Mouse (Mus musculus) kidney, embryonic 16.5 days (tissue): ENCODE measurements around the gene Caly. TPM values are rescaled to one million over a fixed set of nuclear protein-coding genes. Genes with fewer than 3 reads are reported as not detected.

ENCODE experiments used
- ATAC-seq: fragments of 200-750 bp; cut with Nextera tagmentation; 2 replicates; pipeline ENCODE4 v1.8.0; 2017; ENCODE audit warnings: moderate TSS enrichment; ENCODE audit not compliant: low FRiP score, low TSS enrichment
- H3K27ac ChIP-seq: fragments of 300-500 bp; sonication (generic); 2 replicates; pipeline ENCODE4 v1.5.1; 2014; ENCODE audit warnings: low read length
- H3K27me3 ChIP-seq: fragments of 300-500 bp; sonication (generic); 2 replicates; pipeline ENCODE4 v1.6.1; 2014; ENCODE audit warnings: low read length, control low read depth, mixed read lengths; ENCODE audit not compliant: insufficient read depth
- H3K36me3 ChIP-seq: fragments of 300-500 bp; sonication (generic); 2 replicates; pipeline ENCODE4 v1.6.1; 2014; ENCODE audit warnings: low read length, control low read depth, mixed read lengths; ENCODE audit not compliant: insufficient read depth
- H3K4me1 ChIP-seq: fragments of 300-500 bp; sonication (generic); 2 replicates; pipeline ENCODE4 v1.6.1; 2014; ENCODE audit warnings: low read length, control low read depth, mixed read lengths; ENCODE audit not compliant: insufficient read depth
- H3K4me2 ChIP-seq: fragments of 300-500 bp; sonication (generic); replicated peaks from 2 replicates; pipeline ENCODE4 v1.6.1; 2014; ENCODE audit warnings: low read depth, low read length
- H3K4me3 ChIP-seq: fragments of 300-500 bp; sonication (generic); 2 replicates; pipeline ENCODE4 v1.5.1; 2014; ENCODE audit warnings: mild to moderate bottlenecking, low read length
- H3K9ac ChIP-seq: fragments of 300-500 bp; sonication (generic); replicated peaks from 2 replicates; pipeline ENCODE4 v1.6.1; 2014; ENCODE audit warnings: low read length
- H3K9me3 ChIP-seq: fragments of 300-500 bp; sonication (generic); 2 replicates; pipeline ENCODE4 v1.6.1; 2016; ENCODE audit warnings: low read length, control low read depth
- WGBS: fragments of 180-500 bp; shearing (Covaris S2); extraction: QIAGEN DNeasy Blood & Tissue Kit; methylation state at CpG from one replicate; pipeline ENCODE4 v1.1.7; 2014; 5-methylcytosine and 5-hydroxymethylcytosine counted together
- polyA plus RNA-seq: library from polyadenylated mRNA; unstranded; fragments of >200 nt; fragmentation: Nextera tagmentation; extraction: Ambion mirVana; gene quantifications from 2 replicates; pipeline ENCODE4 v1.2.1, GENCODE M21; 2015

Caly gene
- polyA plus RNA-seq, 1 experiment from 2014 or later: 0.99 TPM

- Histone ChIP-seq H3K4me3 (peak within 1 kb of the TSS; percentile 47), H3K27me3 (peaks cover 95% of the 10 kb centered on the region), H3K9me3 (no peaks in the 10 kb centered on the region), H3K9ac (no peak within 1 kb of the TSS), H3K4me1 (peaks cover 22% of the 10 kb centered on the region), H3K4me2 (peak within 1 kb of the TSS; percentile 62), H3K27ac (no peak within 1 kb of the TSS), H3K36me3 (no peaks in the 10 kb centered on the region)
- under 1% methylated on average over 56 of the region's 56 CpGs for WGBS
- ATAC-seq: peak; percentile 54
Measured at GRCm38 (mm10) chr7:140048361-140049114, 33.8 kb downstream of the Caly start, which contains the start of gene Msx3. TSS of gene Msx3 (minus strand) at chr7:140049089.

GRCm38 (mm10) chr7:140047811-140048311 is 34.5 kb downstream of the Caly start:
- ATAC-seq: no peak
- no peak overlapping the region for H3K9ac ChIP-seq

GRCm38 (mm10) chr7:140045546-140045945 is 36.8 kb downstream of the Caly start:
- Histone ChIP-seq H3K4me2 (no peak overlapping the region), H3K36me3 (0 out of 2 replicates have a peak, but pooled peaks cover 3% of the 10 kb centered on the region), H3K4me3 (no peak overlapping the region), H3K27ac (no peak overlapping the region), H3K27me3 (peaks cover 66% of the 10 kb centered on the region), H3K9ac (no peak overlapping the region), H3K4me1 (peaks cover 22% of the 10 kb centered on the region), H3K9me3 (no peaks in the 10 kb centered on the region)
- 76% methylated on average over 4 of the region's 4 CpGs for WGBS
- no peak for ATAC-seq

More at GRCm38 (mm10) chr7:140047811-140048311, 34.5 kb downstream of the Caly start:
- Histone ChIP-seq H3K9me3 (no peaks in the 10 kb centered on the region), H3K36me3 (no peaks in the 10 kb centered on the region), H3K4me1 (peaks cover 22% of the 10 kb centered on the region), H3K4me2 (peak overlapping the region; percentile 62), H3K27ac (no peak overlapping the region), H3K4me3 (peak overlapping the region; percentile 47), H3K27me3 (peaks cover 88% of the 10 kb centered on the region)
- WGBS: under 1% methylated on average over 33 of the region's 33 CpGs

- ATAC-seq: no peak
- Histone ChIP-seq H3K9me3 (no peaks in the 10 kb centered on the region), H3K9ac (no peak overlapping the region), H3K27me3 (peaks cover 38% of the 10 kb centered on the region), H3K36me3 (peaks cover 10% of the 10 kb centered on the region), H3K27ac (no peak overlapping the region), H3K4me1 (peaks cover 3% of the 10 kb centered on the region; the same call in 1 of the 2 replicates), H3K4me2 (no peak overlapping the region), H3K4me3 (no peak overlapping the region)
- 63% methylated on average over 3 of the region's 3 CpGs for WGBS
Measured at GRCm38 (mm10) chr7:140042728-140043127, 39.6 kb downstream of the Caly start.

GRCm38 (mm10) chr7:140037171-140037555 is 45.2 kb downstream of the Caly start:
- peak overlapping the region; percentile 90 for H3K4me2 ChIP-seq
- no peaks in the 10 kb centered on the region for H3K9me3 ChIP-seq
- H3K9ac ChIP-seq: no peak overlapping the region; the same call in 1 of the 2 replicates
- H3K4me3 ChIP-seq: peak overlapping the region; percentile 94
- H3K27ac ChIP-seq: no peak overlapping the region
- peaks cover 22% of the 10 kb centered on the region for H3K36me3 ChIP-seq
- no peaks in the 10 kb centered on the region for H3K27me3 ChIP-seq
- 46% methylated on average over 3 of the region's 3 CpGs for WGBS
- H3K4me1 ChIP-seq: peaks cover 17% of the 10 kb centered on the region
- ATAC-seq: no peak

GRCm38 (mm10) chr7:140036281-140037170 is 45.8 kb downstream of the Caly start, which contains the start of the genes Zfp511 and Tubgcp2:
TSS of gene Zfp511 (plus strand) at chr7:140036391.
TSS of gene Tubgcp2 (minus strand) at chr7:140036669.
- Histone ChIP-seq H3K27me3 (no peaks in the 10 kb centered on the region), H3K27ac (peak within 1 kb of the TSS; percentile 93), H3K9ac (peak within 1 kb of the TSS; percentile 92), H3K4me1 (peaks cover 17% of the 10 kb centered on the region), H3K4me3 (peak within 1 kb of the TSS; percentile 94), H3K36me3 (peaks cover 27% of the 10 kb centered on the region), H3K9me3 (no peaks in the 10 kb centered on the region), H3K4me2 (peak within 1 kb of the TSS; percentile 90)
- peak; percentile 98 for ATAC-seq
- 1% methylated on average over 69 of the region's 69 CpGs for WGBS

GRCm38 (mm10) chr7:140035456-140035855 is 46.9 kb downstream of the Caly start:
- peak overlapping the region; percentile 69; the same call in 1 of the 2 replicates for H3K27ac ChIP-seq
- 18% methylated on average over 7 of the region's 7 CpGs for WGBS

GRCm38 (mm10) chr7:140033386-140033785 is 49.0 kb downstream of the Caly start:
- WGBS: 97% methylated on average over 9 of the region's 9 CpGs
- Histone ChIP-seq H3K27ac (no peak overlapping the region), H3K4me2 (no peak overlapping the region), H3K9me3 (peaks cover 1% of the 10 kb centered on the region; the same call in 1 of the 2 replicates), H3K4me3 (no peak overlapping the region), H3K36me3 (peaks cover 47% of the 10 kb centered on the region), H3K27me3 (no peaks in the 10 kb centered on the region), H3K4me1 (peaks cover 17% of the 10 kb centered on the region), H3K9ac (no peak overlapping the region)
- no peak for ATAC-seq

More at GRCm38 (mm10) chr7:140035456-140035855, 46.9 kb downstream of the Caly start:
- Histone ChIP-seq H3K9ac (peak overlapping the region; percentile 92), H3K4me2 (peak overlapping the region; percentile 90), H3K27me3 (no peaks in the 10 kb centered on the region), H3K36me3 (peaks cover 35% of the 10 kb centered on the region), H3K4me1 (peaks cover 17% of the 10 kb centered on the region), H3K4me3 (peak overlapping the region; percentile 94), H3K9me3 (no peaks in the 10 kb centered on the region)
- ATAC-seq: no peak

GRCm38 (mm10) chr7:140032366-140032765 is 50.0 kb downstream of the Caly start:
- ATAC-seq: no peak
- no peak overlapping the region for H3K4me3 ChIP-seq
- 98% methylated on average over 10 of the region's 10 CpGs for WGBS
- peaks cover 6% of the 10 kb centered on the region for H3K9me3 ChIP-seq
- no peak overlapping the region for H3K4me2 ChIP-seq
- peaks cover 52% of the 10 kb centered on the region for H3K36me3 ChIP-seq
- H3K9ac ChIP-seq: no peak overlapping the region
- H3K27ac ChIP-seq: no peak overlapping the region
- peaks cover 14% of the 10 kb centered on the region for H3K4me1 ChIP-seq
- no peaks in the 10 kb centered on the region for H3K27me3 ChIP-seq
